Mouse (Mus musculus) telencephalon, adult 2 months (tissue): ENCODE measurements around the gene Stau1.
"Not testable (repeated sequence)": the region's sequence is repeated elsewhere in the genome, so short reads cannot be mapped to it uniquely, and the experiment has no call there.

Experiments
- DNase-seq: peaks from one replicate; pipeline ENCODE4 v3.0.0-alpha.2; 2011; ENCODE audit warnings: low read depth, low spot score

The Stau1 gene

GRCm38 (mm10) chr2:166995796-166996532, at the start of gene Stau1:
Stau1 (minus strand) TSS chr2:166996299.
- peak; percentile 96 for DNase-seq

GRCm38 (mm10) chr2:167043400-167044121, 47.5 kb upstream of the Stau1 start:
- no peak for DNase-seq

GRCm38 (mm10) chr2:167039386-167039785, 43.3 kb upstream of the Stau1 start:
- DNase-seq = no peak

- DNase-seq = no peak
Observed at GRCm38 (mm10) chr2:167038716-167039115, 42.6 kb upstream of the Stau1 start.

GRCm38 (mm10) chr2:167038297-167038696, 42.2 kb upstream of the Stau1 start:
- no peak for DNase-seq

GRCm38 (mm10) chr2:167037710-167038109, 41.6 kb upstream of the Stau1 start:
- no peak for DNase-seq

- no peak for DNase-seq
Observed at GRCm38 (mm10) chr2:167030507-167030906, 34.4 kb upstream of the Stau1 start.

GRCm38 (mm10) chr2:167028553-167028952, 32.5 kb upstream of the Stau1 start:
- no peak for DNase-seq

- DNase-seq = no peak
Observed at GRCm38 (mm10) chr2:167019396-167019795, 23.3 kb upstream of the Stau1 start.

GRCm38 (mm10) chr2:167015382-167015718, 19.3 kb upstream of the Stau1 start:
- DNase-seq = no peak

GRCm38 (mm10) chr2:167014702-167015381, 18.7 kb upstream of the Stau1 start, which contains the start of gene Ddx27:
Ddx27 (plus strand) TSS chr2:167015193.
- DNase-seq = peak; percentile 85

GRCm38 (mm10) chr2:167010546-167010945, 14.4 kb upstream of the Stau1 start:
- peak; percentile 36 for DNase-seq

GRCm38 (mm10) chr2:167009483-167009882, 13.4 kb upstream of the Stau1 start:
- no peak for DNase-seq

GRCm38 (mm10) chr2:167007565-167007964, 11.5 kb upstream of the Stau1 start:
- not testable (repeated sequence) for DNase-seq

GRCm38 (mm10) chr2:167007001-167007491, 10.9 kb upstream of the Stau1 start:
- no peak for DNase-seq

GRCm38 (mm10) chr2:167006355-167006754, 10.3 kb upstream of the Stau1 start:
- DNase-seq = no peak

GRCm38 (mm10) chr2:167004099-167004854, 8.2 kb upstream of the Stau1 start:
- peak; percentile 84 for DNase-seq

GRCm38 (mm10) chr2:167001486-167001885, 5.4 kb upstream of the Stau1 start:
- DNase-seq = no peak

GRCm38 (mm10) chr2:166996533-166996894, 415 bp upstream of the Stau1 start:
- DNase-seq = no peak

- DNase-seq = no peak
Observed at GRCm38 (mm10) chr2:166995021-166995795, 891 bp downstream of the Stau1 start.

GRCm38 (mm10) chr2:166991945-166992344, 4.2 kb downstream of the Stau1 start:
- DNase-seq = no peak
